Mouse (Mus musculus) thymus, adult 2 months (tissue): Measurements from ENCODE around the gene Pnma5.

Experiments
- CTCF ChIP-seq: fragments of 200-500 bp; IDR thresholded peaks from 2 replicates; pipeline ENCODE4 v1.5.1; 2012; ENCODE audit warnings: mild to moderate bottlenecking, control low read depth, low read length, moderate library complexity, borderline replicate concordance; ENCODE audit not compliant: control insufficient read depth, poor library complexity, insufficient read depth; ENCODE audit errors: extremely low read depth
- POLR2A ChIP-seq: fragments of 200-500 bp; IDR thresholded peaks from 2 replicates; pipeline ENCODE4 v1.6.1; 2012; ENCODE audit warnings: mild to moderate bottlenecking, low read length, control low read depth, moderate library complexity; ENCODE audit not compliant: control insufficient read depth, poor library complexity, insufficient read depth; ENCODE audit errors: extremely low read depth

DNA sequence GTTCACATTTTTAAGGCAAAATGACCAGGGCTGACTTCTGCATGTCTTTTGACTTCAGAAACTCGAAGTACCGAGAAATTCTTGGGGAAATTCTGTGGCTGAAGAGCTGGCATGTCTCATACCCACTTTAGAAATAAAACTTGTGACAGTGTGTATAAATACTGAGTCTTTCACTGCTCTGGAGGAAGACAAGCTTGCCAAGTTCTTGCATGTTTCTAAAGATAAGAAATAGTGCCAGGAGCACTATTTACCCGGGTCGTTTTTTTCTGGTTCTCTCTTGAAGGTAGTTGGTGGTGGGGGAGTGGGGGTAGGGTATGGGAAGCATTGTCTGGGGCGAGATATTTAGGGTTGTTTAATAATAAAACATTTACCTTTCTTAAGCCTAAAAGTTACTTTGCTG is 25.4 kb upstream of the Pnma5 start:
- TF ChIP-seq CTCF: no peak
- no peak for TF ChIP-seq POLR2A
